ENCODE assay signal across 1 mouse cellular context in genomic region chr2:180171522-180172070, GRCm38 (mm10).
TF ChIP-seq lines count a peak whose summit lies in the region.

No protein-coding gene starts in this region.

TF ChIP-seq in CH12.LX, 34 proteins besides CTCF, POLR2A, EP300 and RAD21 (continued from another document):
- peak; percentile 62 for TF ChIP-seq NRF1 (IDR thresholded peaks at IDR 0.05; ENCODE audit: low read depth, low read length)
- no peak for TF ChIP-seq PAX5 (IDR thresholded peaks at IDR 0.05; ENCODE audit: low read length)
- peak; percentile 8; the same call in 1 of the 2 replicates for TF ChIP-seq BHLHE40 (IDR thresholded peaks at IDR 0.05; ENCODE audit: low read depth, low read length)
- TF ChIP-seq MEF2A (IDR thresholded peaks at IDR 0.05; ENCODE audit: borderline replicate concordance, low read depth, low read length) = no peak
- peak; percentile 73; the same call in 1 of the 2 replicates for TF ChIP-seq NELFE (IDR thresholded peaks at IDR 0.05; ENCODE audit: low read depth, low read length)
- TF ChIP-seq RCOR1 (conservative IDR thresholded peaks at IDR 0.05; ENCODE audit: low read depth, low read length) = no peak
- no peak for TF ChIP-seq TBP (conservative IDR thresholded peaks at IDR 0.05; ENCODE audit: low read depth, low read length)
- TF ChIP-seq KAT2A (IDR thresholded peaks at IDR 0.05; ENCODE audit: insufficient replicate concordance, low read length) = no peak
- TF ChIP-seq CHD2 (IDR thresholded peaks at IDR 0.05; ENCODE audit: low read length) = 0 out of 2 replicates have a peak, but pooled peaks have one; percentile 28
- TF ChIP-seq UBTF (IDR thresholded peaks at IDR 0.05; ENCODE audit: low read depth, low read length) = no peak
- no peak for TF ChIP-seq ETS1 (conservative IDR thresholded peaks at IDR 0.05; ENCODE audit: low read depth, low read length)
- peak; percentile 14; the same call in 1 of the 2 replicates for TF ChIP-seq TCF12 (IDR thresholded peaks at IDR 0.05; ENCODE audit: low read depth, low read length)
- no peak for TF ChIP-seq E2F4 (IDR thresholded peaks at IDR 0.05; ENCODE audit: insufficient replicate concordance, low read depth, low read length)
